Mouse (Mus musculus): ENCODE results near the gene A130010J15Rik. TPM values are rescaled to one million over a fixed set of nuclear protein-coding genes. Genes with fewer than 3 reads are reported as not detected.

Gene A130010J15Rik
- polyA plus RNA-seq, 1 experiment from 2014 or later = 16.7 TPM

DNA sequence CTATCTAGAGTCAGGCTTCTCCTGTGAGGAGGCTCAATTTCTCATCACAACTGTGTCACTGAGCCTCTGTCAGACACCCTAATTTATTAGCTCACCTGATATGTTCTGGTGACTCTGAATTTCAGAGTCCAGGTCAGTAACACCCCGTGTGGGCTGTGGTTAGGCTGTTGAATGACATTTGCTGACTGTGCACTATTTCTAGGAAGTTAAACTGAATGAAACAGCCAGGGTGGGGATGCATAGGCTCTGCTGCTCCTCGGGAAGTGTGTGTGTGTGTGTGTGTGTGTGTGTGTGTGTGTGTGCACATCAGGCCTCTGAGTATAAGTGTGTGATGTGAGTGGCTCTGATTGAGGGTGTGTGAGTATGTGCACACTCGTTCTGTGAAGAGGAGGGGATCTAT lies 29.2 kb upstream of the A130010J15Rik start:
- Histone ChIP-seq H3K27me3 (ENCODE audit: low read depth, poor library complexity, severe bottlenecking) (no peaks in the 10 kb centered on the region), H3K9me3 (replicated peaks) (no peaks in the 10 kb centered on the region), H3K4me1 (no peaks in the 10 kb centered on the region), H3K36me3 (no peaks in the 10 kb centered on the region), H3K4me3 (no peak overlapping the region), H3K27ac (replicated peaks) (no peak overlapping the region)
- WGBS = 61% methylated on average over 3 of the region's 3 CpGs
- no peak for DNase-seq (ENCODE audit: low spot score)

DNA sequence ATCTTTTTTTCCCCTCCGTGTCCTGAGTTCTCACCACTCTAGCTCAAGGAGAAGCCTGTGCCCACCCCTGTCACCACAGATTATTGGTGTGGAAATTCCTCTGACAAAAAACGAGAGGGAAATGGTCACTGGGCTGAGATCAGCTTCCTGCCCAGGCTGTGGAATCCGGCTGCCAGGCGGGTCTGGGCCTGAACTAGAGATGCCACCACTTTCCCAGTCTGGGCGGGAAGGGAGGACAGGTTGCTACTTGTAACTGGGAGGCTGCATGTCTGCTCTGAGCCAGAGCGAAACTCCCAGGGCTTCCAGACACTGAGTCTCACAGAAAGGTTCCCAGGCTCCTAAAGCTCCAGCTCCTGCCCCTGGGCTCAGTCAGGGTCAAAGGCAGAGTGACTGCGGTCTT lies 26.7 kb upstream of the A130010J15Rik start:
- no peak overlapping the region for H3K27ac ChIP-seq (replicated peaks)
- H3K4me3 ChIP-seq = no peak overlapping the region
- H3K36me3 ChIP-seq = no peaks in the 10 kb centered on the region
- no peaks in the 10 kb centered on the region for H3K9me3 ChIP-seq (replicated peaks)
- WGBS = 84% methylated on average over 7 of the region's 7 CpGs
- no peaks in the 10 kb centered on the region for H3K27me3 ChIP-seq (ENCODE audit: low read depth, poor library complexity, severe bottlenecking)
- no peaks in the 10 kb centered on the region for H3K4me1 ChIP-seq
- DNase-seq (ENCODE audit: low spot score) = no peak

DNA sequence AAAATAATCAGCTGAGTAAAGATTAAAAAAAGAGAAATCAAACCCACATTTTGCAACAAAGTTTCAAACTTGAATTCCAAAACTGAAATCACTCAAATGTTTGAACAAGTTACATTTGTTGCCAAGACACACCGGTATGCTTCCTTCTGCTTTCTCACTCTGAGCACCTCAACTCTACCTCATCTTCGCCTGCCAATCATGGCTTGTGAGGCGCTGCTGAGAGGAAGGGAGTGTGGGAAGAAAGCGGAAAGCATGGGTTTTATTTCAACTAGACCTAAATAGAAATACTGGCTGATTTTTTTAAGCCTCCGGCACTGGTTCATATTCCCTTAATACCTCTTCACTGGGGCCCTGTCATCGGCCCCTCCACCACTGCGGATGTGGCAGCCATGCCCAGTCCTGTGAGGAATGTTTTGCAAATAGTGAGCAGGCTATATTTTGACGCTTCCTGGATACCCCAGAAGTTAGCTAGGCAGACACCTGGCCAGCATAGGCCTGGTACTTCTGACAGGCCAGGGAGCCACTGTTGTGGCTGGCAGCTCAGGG lies 25.3 kb upstream of the A130010J15Rik start:
- Histone ChIP-seq H3K27me3 (ENCODE audit: low read depth, poor library complexity, severe bottlenecking) (no peaks in the 10 kb centered on the region), H3K4me1 (no peaks in the 10 kb centered on the region), H3K9me3 (replicated peaks) (no peaks in the 10 kb centered on the region), H3K27ac (replicated peaks) (no peak overlapping the region), H3K36me3 (no peaks in the 10 kb centered on the region), H3K4me3 (no peak overlapping the region)
- WGBS = 89% methylated on average over 8 of the region's 8 CpGs
- no peak for DNase-seq (ENCODE audit: low spot score)

DNA sequence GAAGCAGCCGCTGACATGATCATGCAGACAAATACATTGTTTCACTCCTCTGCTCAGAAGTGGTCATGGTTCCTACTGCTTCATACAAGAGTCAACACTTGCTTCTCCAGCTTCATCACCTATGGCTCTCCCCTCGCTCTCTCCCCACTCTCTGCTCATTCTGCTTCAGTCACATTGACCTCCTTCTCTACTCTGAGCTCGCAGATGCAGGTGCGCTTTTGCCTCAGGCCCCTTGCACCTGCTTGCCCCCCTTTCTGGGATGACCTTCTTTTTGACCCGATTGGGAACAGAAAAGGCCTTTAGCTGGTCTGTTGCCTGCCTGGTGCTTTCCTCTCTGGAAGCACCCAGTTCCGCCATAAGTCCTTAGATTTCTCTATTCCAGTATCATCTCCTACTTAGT lies 23.3 kb upstream of the A130010J15Rik start:
- 93% methylated on average over 6 of the region's 6 CpGs for WGBS
- Histone ChIP-seq H3K27ac (replicated peaks) (no peak overlapping the region), H3K9me3 (replicated peaks) (no peaks in the 10 kb centered on the region), H3K4me1 (peaks cover 4% of the 10 kb centered on the region; the same call in 1 of the 2 replicates), H3K27me3 (ENCODE audit: low read depth, poor library complexity, severe bottlenecking) (peaks cover 12% of the 10 kb centered on the region), H3K36me3 (no peaks in the 10 kb centered on the region), H3K4me3 (no peak overlapping the region)
- DNase-seq (ENCODE audit: low spot score) = no peak

DNA sequence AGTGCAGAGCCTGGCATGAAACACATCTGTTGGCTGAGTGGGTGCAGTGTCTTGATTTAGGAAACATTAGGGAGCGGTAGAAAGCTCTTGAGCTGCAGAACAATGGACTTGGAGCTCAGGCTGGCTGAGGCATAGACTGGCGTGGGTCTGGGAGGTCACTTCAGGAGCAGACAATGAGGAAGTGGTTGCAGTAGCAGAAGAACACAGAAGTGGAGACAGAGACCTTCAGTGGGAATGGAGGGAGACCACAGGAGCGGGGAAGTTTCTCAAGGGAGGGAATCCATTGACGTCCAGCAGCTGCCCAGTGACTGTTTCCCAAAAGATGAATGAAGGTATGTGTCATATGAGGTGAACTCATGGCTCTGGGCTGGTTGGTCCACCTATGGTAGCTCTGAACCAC lies 22.7 kb upstream of the A130010J15Rik start:
- 87% methylated on average over 4 of the region's 4 CpGs for WGBS
- no peaks in the 10 kb centered on the region for H3K36me3 ChIP-seq
- no peak overlapping the region for H3K4me3 ChIP-seq
- H3K27me3 ChIP-seq (ENCODE audit: low read depth, poor library complexity, severe bottlenecking) = peaks cover 16% of the 10 kb centered on the region
- no peak for DNase-seq (ENCODE audit: low spot score)
- no peak overlapping the region for H3K27ac ChIP-seq (replicated peaks)
- H3K9me3 ChIP-seq (replicated peaks) = no peaks in the 10 kb centered on the region
- H3K4me1 ChIP-seq = peaks cover 4% of the 10 kb centered on the region; the same call in 1 of the 2 replicates

DNA sequence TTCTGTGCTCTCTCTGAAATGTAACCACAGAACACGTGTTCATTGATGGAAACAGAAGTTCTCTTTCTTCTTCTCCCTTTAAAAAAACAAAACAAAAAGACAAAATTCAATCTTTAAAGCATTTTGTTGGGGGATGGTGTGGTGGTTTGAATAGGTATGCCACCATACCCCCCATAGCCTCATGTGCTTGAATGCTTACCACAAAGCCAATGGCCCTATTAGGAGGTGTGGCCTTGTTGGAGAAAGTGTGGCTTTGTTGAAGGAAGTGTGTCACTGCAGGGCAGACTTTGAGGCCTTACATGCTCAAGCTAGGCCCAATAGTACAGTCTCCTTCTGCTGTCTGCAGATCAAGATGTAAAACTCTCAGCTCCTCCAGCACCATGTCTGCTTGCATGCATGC lies 21.4 kb upstream of the A130010J15Rik start:
- H3K27ac ChIP-seq (replicated peaks) = no peak overlapping the region
- H3K4me3 ChIP-seq = no peak overlapping the region
- no peaks in the 10 kb centered on the region for H3K36me3 ChIP-seq
- H3K9me3 ChIP-seq (replicated peaks) = no peaks in the 10 kb centered on the region
- DNase-seq (ENCODE audit: low spot score) = no peak
- WGBS = 87% methylated on average over 1 of the region's 1 CpGs
- peaks cover 8% of the 10 kb centered on the region for H3K4me1 ChIP-seq
- H3K27me3 ChIP-seq (ENCODE audit: low read depth, poor library complexity, severe bottlenecking) = peaks cover 29% of the 10 kb centered on the region

DNA sequence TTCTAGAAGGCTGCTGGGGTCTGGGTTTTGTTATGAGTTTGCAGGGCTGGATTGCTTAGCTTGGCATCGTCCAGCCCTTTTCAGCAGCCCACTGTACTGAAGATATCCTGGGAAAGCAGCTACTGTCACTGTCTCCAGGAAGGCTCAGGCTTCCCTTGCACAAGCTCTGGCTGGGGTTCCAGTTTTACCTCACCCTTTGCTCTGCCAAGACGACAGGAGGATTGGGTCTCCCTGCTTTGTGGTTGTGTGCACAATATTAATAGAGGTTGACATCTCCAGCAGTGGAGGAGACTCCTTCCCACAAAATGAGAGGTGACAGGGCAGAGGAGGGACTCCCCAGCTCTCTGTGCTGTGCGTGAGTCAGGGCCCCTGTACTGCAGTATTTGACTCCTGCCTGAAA lies 18.6 kb upstream of the A130010J15Rik start:
- H3K36me3 ChIP-seq = no peaks in the 10 kb centered on the region
- peaks cover 57% of the 10 kb centered on the region for H3K27me3 ChIP-seq (ENCODE audit: low read depth, poor library complexity, severe bottlenecking)
- 73% methylated on average over 3 of the region's 3 CpGs for WGBS
- no peaks in the 10 kb centered on the region for H3K9me3 ChIP-seq (replicated peaks)
- H3K4me1 ChIP-seq = peaks cover 21% of the 10 kb centered on the region
- H3K27ac ChIP-seq (replicated peaks) = no peak overlapping the region
- no peak for DNase-seq (ENCODE audit: low spot score)
- H3K4me3 ChIP-seq = no peak overlapping the region

DNA sequence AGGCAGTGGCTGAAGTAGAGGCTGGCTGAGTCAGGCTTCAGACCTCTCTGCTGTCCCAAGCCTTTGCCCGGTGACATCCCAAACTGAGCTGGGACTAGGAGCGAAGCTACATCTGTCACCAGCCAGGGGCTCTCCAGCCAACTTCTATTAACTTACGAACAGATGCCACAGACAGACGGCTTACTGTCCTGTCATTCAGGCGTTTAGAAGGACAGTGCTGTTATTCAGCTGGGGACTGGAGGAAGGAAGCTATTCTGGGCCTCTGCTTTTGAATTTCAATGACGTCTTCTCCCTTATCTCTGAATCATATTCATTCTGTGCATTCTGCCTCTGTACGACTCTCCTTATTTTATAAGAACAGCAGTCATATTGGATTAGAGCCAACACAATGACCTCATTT lies 16.7 kb upstream of the A130010J15Rik start:
- H3K4me3 ChIP-seq = no peak overlapping the region
- DNase-seq (ENCODE audit: low spot score) = no peak
- peaks cover 21% of the 10 kb centered on the region for H3K4me1 ChIP-seq
- 64% methylated on average over 7 of the region's 7 CpGs for WGBS
- no peaks in the 10 kb centered on the region for H3K36me3 ChIP-seq
- H3K27ac ChIP-seq (replicated peaks) = no peak overlapping the region
- H3K9me3 ChIP-seq (replicated peaks) = no peaks in the 10 kb centered on the region
- H3K27me3 ChIP-seq (ENCODE audit: low read depth, poor library complexity, severe bottlenecking) = peaks cover 75% of the 10 kb centered on the region

DNA sequence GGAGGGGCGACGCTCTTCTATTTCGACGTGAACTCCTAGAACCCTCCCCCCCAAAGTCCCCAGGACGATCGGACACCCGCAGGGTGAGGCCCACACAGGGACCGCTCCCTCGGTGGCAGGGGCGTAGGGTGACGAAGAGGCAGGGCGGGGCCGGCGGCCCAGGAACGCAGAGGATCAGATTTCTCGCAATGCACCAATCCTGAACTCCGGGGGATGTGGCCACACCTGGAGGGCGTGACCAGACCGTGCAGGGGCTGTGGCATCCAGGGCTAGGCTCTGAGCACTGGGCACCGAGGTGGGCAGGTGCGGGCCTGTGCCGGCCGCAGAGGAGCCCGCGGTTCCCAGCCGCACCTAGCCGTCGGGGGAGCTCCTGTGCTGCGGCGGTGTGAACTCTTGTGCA lies 15.0 kb upstream of the A130010J15Rik start, which contains the start of gene Irf6:
Gene Irf6 (plus strand): TSS at position 240 of the 400 bp plus-strand sequence.
- peak within 1 kb of the TSS; percentile 50 for H3K4me3 ChIP-seq
- H3K27me3 ChIP-seq (ENCODE audit: low read depth, poor library complexity, severe bottlenecking) = peaks cover 80% of the 10 kb centered on the region
- no peaks in the 10 kb centered on the region for H3K9me3 ChIP-seq (replicated peaks)
- DNase-seq (ENCODE audit: low spot score) = peak; percentile 33
- under 1% methylated on average over 30 of the region's 30 CpGs for WGBS
- H3K4me1 ChIP-seq = peaks cover 21% of the 10 kb centered on the region
- no peak within 1 kb of the TSS for H3K27ac ChIP-seq (replicated peaks)
- no peaks in the 10 kb centered on the region for H3K36me3 ChIP-seq

DNA sequence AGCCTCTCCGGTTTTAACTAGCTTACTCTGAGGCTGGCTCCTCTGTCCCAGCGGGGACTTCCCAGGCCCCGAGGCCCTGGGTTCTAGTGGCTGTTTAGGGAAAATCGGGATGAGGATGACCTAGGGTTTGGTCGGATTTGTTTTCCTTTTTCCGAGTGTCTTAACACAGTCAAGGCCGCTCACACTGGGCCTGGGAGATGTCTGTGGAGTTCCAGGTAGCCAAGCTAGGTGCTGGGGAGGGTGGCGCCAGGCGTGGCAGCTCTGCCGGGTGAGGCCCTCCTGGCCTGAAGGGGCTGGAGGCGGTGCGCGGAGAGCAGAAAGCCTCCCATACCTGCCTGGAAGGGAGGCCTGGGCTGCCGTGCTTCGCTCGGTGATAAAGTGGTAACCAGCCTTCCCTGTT lies 14.3 kb upstream of the A130010J15Rik start:
- 19% methylated on average over 16 of the region's 16 CpGs for WGBS
- Histone ChIP-seq H3K4me3 (peak overlapping the region; percentile 50), H3K9me3 (replicated peaks) (no peaks in the 10 kb centered on the region), H3K27ac (replicated peaks) (no peak overlapping the region), H3K36me3 (no peaks in the 10 kb centered on the region), H3K4me1 (peaks cover 21% of the 10 kb centered on the region), H3K27me3 (ENCODE audit: low read depth, poor library complexity, severe bottlenecking) (peaks cover 78% of the 10 kb centered on the region)
- no peak for DNase-seq (ENCODE audit: low spot score)

DNA sequence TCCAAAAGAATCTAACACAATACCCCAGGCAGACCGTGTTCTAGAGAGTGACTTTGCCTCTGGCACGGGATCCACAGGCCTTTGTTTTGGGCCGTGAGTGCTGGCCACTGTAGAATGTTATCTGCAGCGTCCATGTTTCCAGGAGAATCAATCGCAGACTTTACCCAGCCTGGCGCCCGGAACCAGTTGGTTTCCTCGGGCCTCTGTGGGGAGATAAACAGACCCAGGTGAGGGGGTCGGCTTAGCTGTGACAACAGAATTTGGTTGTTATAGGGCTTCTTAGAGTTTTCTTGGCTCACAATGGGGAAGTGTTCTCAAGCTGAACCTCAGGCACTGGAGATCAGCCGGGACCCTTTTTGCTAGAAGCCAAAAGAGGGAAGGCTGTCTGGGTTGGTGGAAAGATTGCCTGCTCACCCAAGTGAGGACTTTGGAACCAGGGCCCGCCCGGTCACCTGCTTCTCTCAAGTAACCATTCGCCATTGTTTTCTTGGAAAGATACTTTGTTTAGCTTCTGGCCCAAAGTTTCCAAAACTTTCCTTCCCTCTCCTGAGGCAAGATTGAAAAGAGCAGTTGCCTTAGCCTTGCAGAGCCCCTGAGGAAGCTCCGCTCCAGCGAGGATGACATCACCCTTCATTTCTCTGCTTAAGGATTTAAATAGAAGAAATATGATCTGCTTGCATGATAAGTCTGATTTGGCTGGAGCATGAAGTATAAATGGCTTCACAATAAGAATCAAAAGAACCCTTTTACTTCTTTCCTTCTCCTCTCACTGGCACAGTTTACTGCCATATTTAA lies 11.3 kb upstream of the A130010J15Rik start:
- Histone ChIP-seq H3K27me3 (ENCODE audit: low read depth, poor library complexity, severe bottlenecking) (peaks cover 54% of the 10 kb centered on the region), H3K4me1 (peaks cover 27% of the 10 kb centered on the region), H3K27ac (replicated peaks) (no peak overlapping the region), H3K9me3 (replicated peaks) (no peaks in the 10 kb centered on the region), H3K36me3 (no peaks in the 10 kb centered on the region), H3K4me3 (no peak overlapping the region)
- 84% methylated on average over 15 of the region's 15 CpGs for WGBS
- no peak for DNase-seq (ENCODE audit: low spot score)

DNA sequence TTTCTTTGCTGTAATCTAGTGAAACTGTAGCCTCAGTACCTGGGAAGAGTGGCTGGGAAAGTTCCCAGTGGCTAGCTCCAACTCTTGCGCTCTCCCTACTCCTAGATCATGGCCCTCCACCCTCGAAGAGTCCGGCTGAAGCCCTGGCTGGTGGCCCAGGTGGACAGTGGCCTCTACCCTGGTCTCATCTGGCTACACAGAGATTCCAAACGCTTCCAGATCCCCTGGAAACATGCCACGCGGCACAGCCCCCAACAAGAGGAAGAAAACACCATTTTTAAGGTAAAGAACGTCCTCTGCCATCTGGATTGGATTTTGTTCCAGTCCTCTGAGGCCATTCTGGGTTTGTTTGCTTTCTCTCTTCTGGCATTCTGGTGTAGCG lies 10.7 kb upstream of the A130010J15Rik start:
- 83% methylated on average over 8 of the region's 8 CpGs for WGBS
- Histone ChIP-seq H3K9me3 (replicated peaks) (no peaks in the 10 kb centered on the region), H3K27ac (replicated peaks) (no peak overlapping the region), H3K4me3 (no peak overlapping the region), H3K27me3 (ENCODE audit: low read depth, poor library complexity, severe bottlenecking) (peaks cover 48% of the 10 kb centered on the region), H3K36me3 (no peaks in the 10 kb centered on the region), H3K4me1 (peaks cover 27% of the 10 kb centered on the region)
- DNase-seq (ENCODE audit: low spot score) = no peak

DNA sequence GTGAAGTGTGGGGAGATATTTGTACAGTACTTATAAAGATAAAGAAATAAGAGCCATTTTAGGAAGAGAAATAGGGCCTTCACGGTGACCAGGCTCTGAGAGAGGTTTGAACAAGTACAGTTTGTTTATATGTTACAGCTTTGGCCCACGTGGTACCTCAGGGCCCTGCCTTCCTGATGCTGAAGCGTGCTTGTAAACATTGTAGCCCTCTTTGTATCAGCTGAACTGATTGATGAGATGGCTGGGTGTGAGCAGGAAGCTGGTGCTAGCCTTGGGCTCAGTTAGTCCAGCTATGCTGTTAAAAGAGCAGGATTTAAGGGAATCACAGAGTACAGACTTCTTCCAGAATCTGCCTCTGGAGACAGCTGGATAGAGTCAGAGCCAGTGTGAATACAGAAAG lies 8.7 kb upstream of the A130010J15Rik start:
- 71% methylated on average over 3 of the region's 3 CpGs for WGBS
- H3K27ac ChIP-seq (replicated peaks) = no peak overlapping the region
- H3K4me3 ChIP-seq = no peak overlapping the region
- peaks cover 14% of the 10 kb centered on the region for H3K4me1 ChIP-seq
- peaks cover 28% of the 10 kb centered on the region for H3K27me3 ChIP-seq (ENCODE audit: low read depth, poor library complexity, severe bottlenecking)
- H3K36me3 ChIP-seq = no peaks in the 10 kb centered on the region
- DNase-seq (ENCODE audit: low spot score) = no peak
- no peaks in the 10 kb centered on the region for H3K9me3 ChIP-seq (replicated peaks)
